Mouse (Mus musculus) testis, adult 2 months (tissue): Measurements from ENCODE around the gene Gm20388.

Experiments used
- CTCF ChIP-seq: fragments of 200-500 bp; IDR thresholded peaks from 2 replicates; pipeline ENCODE4 v1.5.1; 2012; ENCODE audit warnings: low read depth, mild to moderate bottlenecking, inconsistent platforms, low read length, moderate library complexity; ENCODE audit not compliant: control insufficient read depth, insufficient read depth, insufficient replicate concordance
- POLR2A ChIP-seq: fragments of 200-500 bp; IDR thresholded peaks from 2 replicates; pipeline ENCODE4 v1.6.1; 2012; ENCODE audit warnings: low read depth, mild to moderate bottlenecking, inconsistent platforms, low read length, moderate library complexity; ENCODE audit not compliant: control insufficient read depth

GRCm38 (mm10) chr8:121683083-121683832 is 1772.6 kb downstream of the Gm20388 start:
- TF ChIP-seq CTCF (no peak), POLR2A (no peak)
